Mouse (Mus musculus) spleen, postnatal 10 days (tissue): ENCODE results near the gene Gatc.
"Not testable (repeated sequence)": the region's sequence is repeated elsewhere in the genome, so short reads cannot be mapped to it uniquely, and the experiment has no call there.

Source experiments
- DNase-seq, 2 experiments: peaks; one replicate each; pipeline ENCODE4 v3.0.0; 2021 to 2022; ENCODE audit warnings: low spot score in 2 of 2

Gatc gene

GRCm38 (mm10) chr5:115330955-115331354, 10.0 kb downstream of the Gatc start:
- no peak for DNase-seq

GRCm38 (mm10) chr5:115327610-115328548, 13.1 kb downstream of the Gatc start:
- DNase-seq = peak; percentile 62 to 75

GRCm38 (mm10) chr5:115326875-115327609, 13.9 kb downstream of the Gatc start, which contains the start of gene Srsf9:
Gene Srsf9 (plus strand): TSS chr5:115327177.
- DNase-seq = peak; percentile 96

GRCm38 (mm10) chr5:115326256-115326831, 14.6 kb downstream of the Gatc start:
- peak in 1 of 2 experiments; percentile 52 for DNase-seq

- peak; percentile 44 to 56 for DNase-seq
These were observed 21.7 kb downstream of the Gatc start for GRCm38 (mm10) chr5:115319004-115319940.

- DNase-seq = no peak
These were observed 23.2 kb downstream of the Gatc start for GRCm38 (mm10) chr5:115317645-115318328.

GRCm38 (mm10) chr5:115316968-115317644, 23.9 kb downstream of the Gatc start:
- DNase-seq = no peak

GRCm38 (mm10) chr5:115313668-115313943, 27.4 kb downstream of the Gatc start:
- no peak for DNase-seq

- DNase-seq = no peak
These were observed 27.9 kb downstream of the Gatc start for GRCm38 (mm10) chr5:115312816-115313667.

- no peak for DNase-seq
These were observed 28.6 kb downstream of the Gatc start for GRCm38 (mm10) chr5:115312354-115312753.

- DNase-seq = not testable (repeated sequence)
These were observed 38.8 kb downstream of the Gatc start for GRCm38 (mm10) chr5:115302190-115302589.

GRCm38 (mm10) chr5:115301615-115302014, 39.4 kb downstream of the Gatc start:
- DNase-seq = no peak

- peak; percentile 99 for DNase-seq
These were observed 40.0 kb downstream of the Gatc start, which contains the start of gene Dynll1 for GRCm38 (mm10) chr5:115300792-115301614. Gene Dynll1 (minus strand): TSS chr5:115300999.

GRCm38 (mm10) chr5:115300035-115300744, 40.8 kb downstream of the Gatc start:
- DNase-seq = peak in 1 of 2 experiments; percentile 62

GRCm38 (mm10) chr5:115296347-115296746, 44.6 kb downstream of the Gatc start:
- DNase-seq = no peak

GRCm38 (mm10) chr5:115294173-115294572, 46.8 kb downstream of the Gatc start:
- peak in 1 of 2 experiments; percentile 35 for DNase-seq

GRCm38 (mm10) chr5:115284735-115285134, 56.2 kb downstream of the Gatc start:
- DNase-seq = no peak
